Mouse (Mus musculus) bone marrow, adult 2 months (tissue): ENCODE data around the gene Adssl1.
A peak's percentile ranks its signal among the peaks of the same experiment; 100 is the strongest.

Experiments used
- CTCF ChIP-seq: fragments of 200-500 bp; IDR thresholded peaks from 2 replicates; pipeline ENCODE4 v1.5.1; 2011; ENCODE audit warnings: low read length, control low read depth; ENCODE audit not compliant: control insufficient read depth, insufficient read depth
- POLR2A ChIP-seq: fragments of 200-500 bp; IDR thresholded peaks from 2 replicates; pipeline ENCODE4 v1.6.1; 2011; ENCODE audit warnings: low read depth, mild to moderate bottlenecking, control low read depth, low read length, borderline replicate concordance; ENCODE audit not compliant: control insufficient read depth

GRCm38 (mm10) chr12:112667619-112668297 lies 47.9 kb downstream of the Adssl1 start:
- peak; percentile 21; the same call in 1 of the 2 replicates for TF ChIP-seq POLR2A
- no peak for TF ChIP-seq CTCF
